ENCODE assay signal across 8 mouse cellular contexts in genomic region chr11:106065073-106065922, GRCm38 (mm10). TPM values are rescaled to one million over a fixed set of nuclear protein-coding genes. Genes with fewer than 3 reads are reported as not detected.
A peak's percentile ranks its signal among the peaks of the same experiment; 100 is the strongest.
DNase-seq lines count a peak whose midpoint lies in the region; ATAC-seq and TF ChIP-seq lines count a peak whose summit lies in the region.

No protein-coding gene starts in this region.

- no peak for DNase-seq in lung, postnatal 0 days (ENCODE audit: low spot score)
- no peak for DNase-seq in lung, postnatal 4 days
- DNase-seq in forebrain, embryonic 10.5 days (ENCODE audit: extremely low spot score, low spot score) = no peak
- DNase-seq in liver, embryonic 11.5 days (ENCODE audit: low spot score) = no peak
- DNase-seq in gastrocnemius, postnatal 25 days = no peak
- DNase-seq in embryo, embryonic 10.5 days (ENCODE audit: low spot score) = no peak
- no peak for DNase-seq in frontal cortex, postnatal 25 days (ENCODE audit: low spot score in 2 of 2)

- TF ChIP-seq EP300 in lung, postnatal 0 days (IDR thresholded peaks at IDR 0.05) = no peak

- peak overlapping the region; percentile 87; the same call in 1 of the 2 replicates for H3K27ac ChIP-seq in lung, postnatal 0 days (ENCODE audit: low read length)
- peak overlapping the region; percentile 86; the same call in 1 of the 2 replicates for H3K27ac ChIP-seq in forebrain, embryonic 10.5 days
- 0 out of 2 replicates have a peak overlapping the region, but pooled peaks have one; percentile 21 for H3K27ac ChIP-seq in liver, embryonic 11.5 days (ENCODE audit: low read depth, low read length)
- H3K27ac ChIP-seq in stomach, embryonic 14.5 days (ENCODE audit: low read length) = no peak overlapping the region; the same call in 1 of the 2 replicates

- peaks cover 3% of the 10 kb centered on the region; the same call in 1 of the 2 replicates for H3K4me1 ChIP-seq in lung, postnatal 0 days (ENCODE audit: insufficient read depth, low read depth, low read length)
- H3K4me1 ChIP-seq in forebrain, embryonic 10.5 days = peaks cover 14% of the 10 kb centered on the region
- peaks cover 5% of the 10 kb centered on the region for H3K4me1 ChIP-seq in liver, embryonic 11.5 days (replicated peaks; ENCODE audit: control insufficient read depth, insufficient read depth, low read length)
- H3K4me1 ChIP-seq in stomach, embryonic 14.5 days (ENCODE audit: control insufficient read depth, insufficient read depth, low read length) = no peaks in the 10 kb centered on the region

- H3K36me3 ChIP-seq in lung, postnatal 0 days (ENCODE audit: insufficient read depth, low read length) = no peaks in the 10 kb centered on the region
- peaks cover 8% of the 10 kb centered on the region for H3K36me3 ChIP-seq in forebrain, embryonic 10.5 days (replicated peaks)
- no peaks in the 10 kb centered on the region; the same call in 1 of the 2 replicates for H3K36me3 ChIP-seq in liver, embryonic 11.5 days (ENCODE audit: control insufficient read depth, insufficient read depth, low read length)
- no peaks in the 10 kb centered on the region for H3K36me3 ChIP-seq in stomach, embryonic 14.5 days (ENCODE audit: control insufficient read depth, insufficient read depth, low read length)

- peak overlapping the region; percentile 83 for H3K4me2 ChIP-seq in lung, postnatal 0 days (replicated peaks; ENCODE audit: low read depth, low read length)
- peak overlapping the region; percentile 82 for H3K4me2 ChIP-seq in liver, embryonic 11.5 days
- peak overlapping the region; percentile 90 for H3K4me2 ChIP-seq in stomach, embryonic 14.5 days (replicated peaks; ENCODE audit: low read depth, low read length)

- 28% methylated on average over 18 of the region's 18 CpGs for WGBS in lung, postnatal 0 days
- 47% methylated on average over 18 of the region's 18 CpGs for WGBS in forebrain, embryonic 10.5 days
- WGBS in liver, embryonic 11.5 days = 34% methylated on average over 18 of the region's 18 CpGs
- WGBS in stomach, embryonic 14.5 days = 40% methylated on average over 18 of the region's 18 CpGs

- no peak overlapping the region for H3K9ac ChIP-seq in lung, postnatal 0 days (replicated peaks; ENCODE audit: low read depth)
- H3K9ac ChIP-seq in liver, embryonic 11.5 days (ENCODE audit: low read depth, low read length) = peak overlapping the region; percentile 96
- no peak overlapping the region for H3K9ac ChIP-seq in stomach, embryonic 14.5 days (replicated peaks; ENCODE audit: low read depth, low read length)

- peak overlapping the region; percentile 72 for H3K4me3 ChIP-seq in lung, postnatal 0 days (ENCODE audit: low read depth, low read length)
- H3K4me3 ChIP-seq in forebrain, embryonic 10.5 days = peak overlapping the region; percentile 89
- H3K4me3 ChIP-seq in liver, embryonic 11.5 days (ENCODE audit: low read depth, low read length) = peak overlapping the region; percentile 95
- peak overlapping the region; percentile 79 for H3K4me3 ChIP-seq in stomach, embryonic 14.5 days (ENCODE audit: low read depth, low read length)

- no peaks in the 10 kb centered on the region for H3K27me3 ChIP-seq in lung, postnatal 0 days (replicated peaks; ENCODE audit: insufficient read depth, low read length)
- H3K27me3 ChIP-seq in forebrain, embryonic 10.5 days (ENCODE audit: poor library complexity, severe bottlenecking) = no peaks in the 10 kb centered on the region
- no peaks in the 10 kb centered on the region for H3K27me3 ChIP-seq in liver, embryonic 11.5 days (replicated peaks; ENCODE audit: control insufficient read depth, insufficient read depth, low read length)
- H3K27me3 ChIP-seq in stomach, embryonic 14.5 days (ENCODE audit: control insufficient read depth, insufficient read depth, low read length) = no peaks in the 10 kb centered on the region

- TF ChIP-seq CTCF in lung, postnatal 0 days (IDR thresholded peaks at IDR 0.05) = no peak

- ATAC-seq in lung, postnatal 0 days = peak; percentile 5; the same call in 1 of the 2 replicates
- no peak; the same call in 1 of the 2 replicates for ATAC-seq in liver, embryonic 11.5 days (replicated peaks; ENCODE audit: low FRiP score)
- no peak for ATAC-seq in stomach, embryonic 14.5 days (ENCODE audit: insufficient number of reproducible peaks, insufficient read depth, low FRiP score, low read depth)

- H3K9me3 ChIP-seq in lung, postnatal 0 days (ENCODE audit: low read length) = no peaks in the 10 kb centered on the region
- H3K9me3 ChIP-seq in forebrain, embryonic 10.5 days = no peaks in the 10 kb centered on the region
- no peaks in the 10 kb centered on the region for H3K9me3 ChIP-seq in liver, embryonic 11.5 days (ENCODE audit: control insufficient read depth, low read length)
- H3K9me3 ChIP-seq in stomach, embryonic 14.5 days (ENCODE audit: control insufficient read depth, low read depth, low read length) = no peaks in the 10 kb centered on the region

RNA-seq across cellular contexts. Expression of gene Taco1, which starts 0.6 kb away (rescaled TPM):
- polyA plus RNA-seq in lung, postnatal 0 days (2015; fragmentation: Nextera tagmentation; extraction: Ambion mirVana) = 5.1 and 5.7 TPM in 2 replicates
- 15.1 and 15.4 TPM in 2 replicates for polyA plus RNA-seq in forebrain, embryonic 10.5 days (2016; fragmentation: Nextera tagmentation; extraction: Ambion mirVana)
- polyA plus RNA-seq in liver, embryonic 11.5 days (2014; fragmentation: Nextera tagmentation; extraction: Ambion mirVana) = 12.8 and 13.8 TPM in 2 replicates
- 7.7 and 11.1 TPM in 2 replicates for polyA plus RNA-seq in stomach, embryonic 14.5 days (2014; fragmentation: Nextera tagmentation; extraction: Ambion mirVana)
- 10 to 100 TPM; 42.1 to 44.3 TPM for total RNA-seq in gastrocnemius, postnatal 25 days (2021)

RNA-seq across cellular contexts. Expression of gene Map3k3, which starts 19.1 kb away (rescaled TPM):
- 25.3 and 26.0 TPM in 2 replicates for polyA plus RNA-seq in lung, postnatal 0 days (2015; fragmentation: Nextera tagmentation; extraction: Ambion mirVana)
- polyA plus RNA-seq in forebrain, embryonic 10.5 days (2016; fragmentation: Nextera tagmentation; extraction: Ambion mirVana) = 16.1 and 18.2 TPM in 2 replicates
- polyA plus RNA-seq in liver, embryonic 11.5 days (2014; fragmentation: Nextera tagmentation; extraction: Ambion mirVana) = 12.8 and 17.4 TPM in 2 replicates
- 20.7 and 25.8 TPM in 2 replicates for polyA plus RNA-seq in stomach, embryonic 14.5 days (2014; fragmentation: Nextera tagmentation; extraction: Ambion mirVana)
- 10 to 100 TPM; 18.5 to 20.8 TPM for total RNA-seq in gastrocnemius, postnatal 25 days (2021)

RNA-seq across cellular contexts. Expression of gene Dcaf7, which starts 28.6 kb away (rescaled TPM):
- polyA plus RNA-seq in lung, postnatal 0 days (2015; fragmentation: Nextera tagmentation; extraction: Ambion mirVana) = 26.6 and 28.9 TPM in 2 replicates
- polyA plus RNA-seq in forebrain, embryonic 10.5 days (2016; fragmentation: Nextera tagmentation; extraction: Ambion mirVana) = 84.0 and 87.1 TPM in 2 replicates
- 53.9 and 61.2 TPM in 2 replicates for polyA plus RNA-seq in liver, embryonic 11.5 days (2014; fragmentation: Nextera tagmentation; extraction: Ambion mirVana)
- polyA plus RNA-seq in stomach, embryonic 14.5 days (2014; fragmentation: Nextera tagmentation; extraction: Ambion mirVana) = 61.9 and 63.0 TPM in 2 replicates
- total RNA-seq in gastrocnemius, postnatal 25 days (2021) = 10 to 100 TPM; 25.9 to 26.1 TPM

RNA-seq across cellular contexts. Expression of gene Kcnh6, which starts 57.4 kb away (rescaled TPM):
- 0.14 and 0.32 TPM in 2 replicates for polyA plus RNA-seq in lung, postnatal 0 days (2015; fragmentation: Nextera tagmentation; extraction: Ambion mirVana)
- polyA plus RNA-seq in forebrain, embryonic 10.5 days (2016; fragmentation: Nextera tagmentation; extraction: Ambion mirVana) = 0.39 and 0.58 TPM in 2 replicates
- polyA plus RNA-seq in liver, embryonic 11.5 days (2014; fragmentation: Nextera tagmentation; extraction: Ambion mirVana) = 0.12 and 0.26 TPM in 2 replicates
- 0.07 and 0.38 TPM in 2 replicates for polyA plus RNA-seq in stomach, embryonic 14.5 days (2014; fragmentation: Nextera tagmentation; extraction: Ambion mirVana)
- not detected for total RNA-seq in gastrocnemius, postnatal 25 days (2021)
